Mouse (Mus musculus) liver, adult 2 months (tissue): ENCODE data around the gene Fcnb.

ENCODE experiments used
- CTCF ChIP-seq: fragments of 200-500 bp; IDR thresholded peaks from 2 replicates; pipeline ENCODE4 v1.5.1; 2011; ENCODE audit warnings: low read depth, low read length, control low read depth
- POLR2A ChIP-seq: fragments of 200-500 bp; IDR thresholded peaks from 2 replicates; pipeline ENCODE4 v1.6.1; 2011; ENCODE audit warnings: low read length, control low read depth; ENCODE audit not compliant: insufficient read depth; ENCODE audit errors: extremely low read depth

- TF ChIP-seq CTCF (no peak), POLR2A (no peak)
Measured at GRCm38 (mm10) chr2:28059922-28060321, 24.8 kb downstream of the Fcnb start.
